ENCODE assay signal across 12 mouse cellular contexts in genomic region chr2:31169001-31169400, GRCm38 (mm10). TPM values are rescaled to one million over a fixed set of nuclear protein-coding genes. Genes with fewer than 3 reads are reported as not detected.
DNase-seq lines count a peak whose midpoint lies in the region; ATAC-seq and TF ChIP-seq lines count a peak whose summit lies in the region.
"Had no signal": no experiment of that assay in that cellular context is flagged by ENCODE, and none has a peak within 500 bp of the region (broad histone marks: within the 10 kb centered on the region; RNA-seq: fewer than 3 reads in every experiment).

No protein-coding gene starts in this region.

- WGBS in liver, embryonic 14.5 days (ENCODE audit: insufficient replicate concordance), result 63% methylated on average over 10 of the region's 10 CpGs
- 90% methylated on average over 10 of the region's 10 CpGs for WGBS in midbrain, embryonic 10.5 days

- H3K4me3 ChIP-seq in liver, embryonic 14.5 days (ENCODE audit: insufficient read depth in 1 of 2, low read depth in 2 of 2, low read length in 2 of 2), result no peak overlapping the region
- no peak overlapping the region for H3K4me3 ChIP-seq in midbrain, embryonic 10.5 days
- H3K4me3 ChIP-seq: liver, embryonic 13.5 days had no signal

- H3K9ac ChIP-seq in liver, embryonic 14.5 days (replicated peaks), result no peak overlapping the region
- H3K9ac ChIP-seq: liver, embryonic 13.5 days had no signal

- no peak for DNase-seq in liver, embryonic 14.5 days (ENCODE audit: low read depth in 3 of 3, low spot score in 3 of 3)
- no peak for DNase-seq in liver
- peak; percentile 79 for DNase-seq in heart, adult 8-10 months (ENCODE audit: low spot score)
- peak; percentile 31 for DNase-seq in kidney, adult 18-20 months
- DNase-seq in lung, postnatal 14 days, result peak; percentile 25
- no peak for DNase-seq in midbrain, embryonic 10.5 days (ENCODE audit: low spot score)
- DNase-seq in layer of hippocampus, postnatal 10 days (ENCODE audit: low spot score in 2 of 2), result no peak
- no peak for DNase-seq in right cerebral cortex, postnatal 4 days
- DNase-seq: B cell, adult 2 months; cerebellum, adult 9-10 months; liver, embryonic 13.5 days had no signal

- TF ChIP-seq EP300 in liver, embryonic 14.5 days (IDR thresholded peaks at IDR 0.05; ENCODE audit: low read depth), result no peak

- peaks cover 4 to 18% of the 10 kb centered on the region in 2 experiments; a peak in 3 of 4 replicates for H3K4me1 ChIP-seq in liver, embryonic 14.5 days (replicated peaks; ENCODE audit: control insufficient read depth in 2 of 2, insufficient read depth in 2 of 2, low read length in 1 of 2)
- peaks cover 17% of the 10 kb centered on the region for H3K4me1 ChIP-seq in midbrain, embryonic 10.5 days

- 0 out of 2 replicates have a peak, but pooled peaks have one; percentile 25 for ATAC-seq in liver, embryonic 14.5 days (ENCODE audit: insufficient read depth)

- H3K27ac ChIP-seq in liver, embryonic 14.5 days, result no peak overlapping the region
- no peak overlapping the region for H3K27ac ChIP-seq in midbrain, embryonic 10.5 days (replicated peaks)
- H3K27ac ChIP-seq: liver, embryonic 13.5 days; stomach, postnatal 0 days had no signal

- no peaks in the 10 kb centered on the region for H3K27me3 ChIP-seq in liver, embryonic 14.5 days (ENCODE audit: control insufficient read depth, insufficient read depth, low read length)
- no peaks in the 10 kb centered on the region for H3K27me3 ChIP-seq in midbrain, embryonic 10.5 days (ENCODE audit: low read depth, poor library complexity, severe bottlenecking)
- H3K27me3 ChIP-seq: liver, embryonic 13.5 days had no signal

- no peak overlapping the region for H3K4me2 ChIP-seq in liver, embryonic 14.5 days (ENCODE audit: low read depth)
- H3K4me2 ChIP-seq: liver, embryonic 13.5 days had no signal

- peaks cover 23% of the 10 kb centered on the region for H3K36me3 ChIP-seq in liver, embryonic 14.5 days (replicated peaks; ENCODE audit: control insufficient read depth, insufficient read depth, low read depth)
- peaks cover 76% of the 10 kb centered on the region for H3K36me3 ChIP-seq in midbrain, embryonic 10.5 days

- TF ChIP-seq CTCF in liver, embryonic 14.5 days (IDR thresholded peaks at IDR 0.05; ENCODE audit: low read depth), result no peak

- no peaks in the 10 kb centered on the region for H3K9me3 ChIP-seq in liver, embryonic 14.5 days (ENCODE audit: control insufficient read depth, low read length)
- no peaks in the 10 kb centered on the region for H3K9me3 ChIP-seq in midbrain, embryonic 10.5 days (replicated peaks)
- H3K9me3 ChIP-seq: liver, embryonic 13.5 days had no signal

RNA-seq across cellular contexts. Expression of gene Gpr107, which starts 16.9 kb away (rescaled TPM):
- polyA plus RNA-seq in liver, embryonic 14.5 days (2012; rRNA removed), result 4.5 and 5.4 TPM in 2 replicates
- polyA plus RNA-seq in liver, embryonic 14.5 days (2014; fragmentation: Nextera tagmentation; extraction: Ambion mirVana), result 7.0 and 8.6 TPM in 2 replicates
- total RNA-seq in heart, adult 8-10 months (2022), result 10 to 100 TPM; 27.1 to 34.5 (median 29.8) TPM
- 33.8 and 39.0 TPM in 2 replicates for polyA plus RNA-seq in midbrain, embryonic 10.5 days (2016; fragmentation: Nextera tagmentation; extraction: Ambion mirVana)
- total RNA-seq in layer of hippocampus, postnatal 10 days (2021), result 10 to 100 TPM; 50.7 to 54.5 TPM

RNA-seq across cellular contexts. Expression of gene Fnbp1, which starts 27.2 kb away (rescaled TPM):
- polyA plus RNA-seq in liver, embryonic 14.5 days (2012; rRNA removed), result 4.8 and 6.4 TPM in 2 replicates
- 3.9 and 4.3 TPM in 2 replicates for polyA plus RNA-seq in liver, embryonic 14.5 days (2014; fragmentation: Nextera tagmentation; extraction: Ambion mirVana)
- total RNA-seq in heart, adult 8-10 months (2022), result 10 to 100 TPM; 47.2 to 63.1 (median 52.7) TPM
- 11.8 and 14.3 TPM in 2 replicates for polyA plus RNA-seq in midbrain, embryonic 10.5 days (2016; fragmentation: Nextera tagmentation; extraction: Ambion mirVana)
- 10 to 100 TPM; 90.2 to 99.0 TPM for total RNA-seq in layer of hippocampus, postnatal 10 days (2021)

Comparison
In these comparisons a context has a peak if more than half of its experiments do, and no peak if none do; other contexts are left out.
1. DNase-seq: peak in heart, adult 8-10 months (single experiment), kidney, adult 18-20 months (single experiment) and lung, postnatal 14 days (single experiment); none in liver, embryonic 14.5 days (0 of 3), liver (single experiment), midbrain, embryonic 10.5 days (single experiment), layer of hippocampus, postnatal 10 days (0 of 2) and right cerebral cortex, postnatal 4 days (single experiment).